12 mouse cellular contexts compared by ENCODE assay signal in the genomic region with DNA sequence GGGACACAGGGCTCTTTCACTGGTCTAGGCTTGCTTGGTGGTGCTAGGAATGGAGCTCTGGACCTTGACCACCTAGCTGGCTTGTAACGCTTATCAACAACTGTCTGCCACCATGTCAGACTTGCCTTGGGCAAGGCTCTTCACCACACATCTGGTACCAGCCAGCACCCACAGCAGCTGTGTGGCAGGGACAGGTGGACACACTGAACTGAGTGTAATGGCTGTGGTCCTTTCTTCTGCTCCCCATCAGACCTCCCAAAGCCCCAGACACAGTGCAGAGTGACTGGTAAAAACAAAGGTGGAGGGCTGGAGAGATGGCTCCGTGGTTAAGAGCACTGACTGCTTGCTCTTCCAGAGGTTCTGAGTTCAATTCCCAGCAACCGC. TPM values are rescaled to one million over a fixed set of nuclear protein-coding genes. Genes with fewer than 3 reads are reported as not detected.
A peak's percentile ranks its signal among the peaks of the same experiment; 100 is the strongest.
DNase-seq lines count a peak whose midpoint lies in the region; ATAC-seq and TF ChIP-seq lines count a peak whose summit lies in the region.
"Had no signal": no experiment of that assay in that cellular context is flagged by ENCODE, and none has a peak within 500 bp of the region (broad histone marks: within the 10 kb centered on the region; RNA-seq: fewer than 3 reads in every experiment).

No protein-coding gene starts in this region.

- H3K4me1 ChIP-seq in heart, embryonic 14.5 days (ENCODE audit: control insufficient read depth in 2 of 2, insufficient read depth in 2 of 2, low read length in 2 of 2) = peaks cover 25 to 36% of the 10 kb centered on the region in 2 experiments
- peaks cover 42% of the 10 kb centered on the region for H3K4me1 ChIP-seq in lung, embryonic 14.5 days (ENCODE audit: insufficient read depth)
- H3K4me1 ChIP-seq in intestine, embryonic 15.5 days (replicated peaks) = peaks cover 66% of the 10 kb centered on the region
- no peaks in the 10 kb centered on the region for H3K4me1 ChIP-seq in neural tube, embryonic 14.5 days (ENCODE audit: control insufficient read depth, insufficient read depth, low read length)

- H3K27me3 ChIP-seq in heart, embryonic 14.5 days (ENCODE audit: control insufficient read depth, insufficient read depth, low read length) = peaks cover 8% of the 10 kb centered on the region
- H3K27me3 ChIP-seq in lung, embryonic 14.5 days (ENCODE audit: insufficient read depth, low read length) = no peaks in the 10 kb centered on the region
- H3K27me3 ChIP-seq in intestine, embryonic 15.5 days (replicated peaks) = no peaks in the 10 kb centered on the region
- no peaks in the 10 kb centered on the region for H3K27me3 ChIP-seq in neural tube, embryonic 14.5 days (ENCODE audit: control insufficient read depth, insufficient read depth, low read length)

- peak overlapping the region in 1 of 2 experiments; percentile 87; a peak in 1 of 4 replicates for H3K27ac ChIP-seq in heart, embryonic 14.5 days (replicated peaks in 1 of 2; ENCODE audit: control insufficient read depth in 1 of 2, insufficient read depth in 1 of 2, low read depth in 2 of 2, low read length in 2 of 2)
- peak overlapping the region; percentile 97; the same call in 1 of the 2 replicates for H3K27ac ChIP-seq in lung, embryonic 14.5 days (ENCODE audit: low read depth)
- H3K27ac ChIP-seq in intestine, embryonic 15.5 days = peak overlapping the region; percentile 95; the same call in 1 of the 2 replicates
- no peak overlapping the region for H3K27ac ChIP-seq in neural tube, embryonic 14.5 days (ENCODE audit: low read depth, low read length)
- H3K27ac ChIP-seq: macrophage had no signal

- H3K9me3 ChIP-seq in heart, embryonic 14.5 days (ENCODE audit: control insufficient read depth, low read length) = no peaks in the 10 kb centered on the region
- H3K9me3 ChIP-seq in lung, embryonic 14.5 days (ENCODE audit: low read depth, low read length) = no peaks in the 10 kb centered on the region
- H3K9me3 ChIP-seq in intestine, embryonic 15.5 days = no peaks in the 10 kb centered on the region
- H3K9me3 ChIP-seq in neural tube, embryonic 14.5 days (ENCODE audit: control insufficient read depth, low read length) = no peaks in the 10 kb centered on the region
- H3K9me3 ChIP-seq: embryonic facial prominence, embryonic 15.5 days had no signal

- intact Hi-C loops in heart, postnatal 14 days (cut with DNase I) = no loop called here

- DNase-seq in heart, postnatal 14 days = no peak
- DNase-seq in lung, embryonic 14.5 days = no peak
- DNase-seq in lung, postnatal 36 days = no peak
- DNase-seq in right cerebral cortex, adult 2 months (ENCODE audit: low spot score in 2 of 2) = no peak
- DNase-seq in gastrocnemius, postnatal 10 days = no peak
- DNase-seq: adrenal gland, postnatal 14 days; cerebellum, adult 2 months had no signal

- H3K9ac ChIP-seq in heart, embryonic 14.5 days (ENCODE audit: low read length) = no peak overlapping the region
- H3K9ac ChIP-seq in lung, embryonic 14.5 days = no peak overlapping the region
- H3K9ac ChIP-seq in intestine, embryonic 15.5 days = no peak overlapping the region
- no peak overlapping the region for H3K9ac ChIP-seq in neural tube, embryonic 14.5 days (replicated peaks; ENCODE audit: low read depth, low read length)
- H3K9ac ChIP-seq: embryonic facial prominence, embryonic 15.5 days had no signal

- 72% methylated on average over 3 of the region's 3 CpGs for WGBS in heart, embryonic 14.5 days
- 77% methylated on average over 3 of the region's 3 CpGs for WGBS in lung, embryonic 14.5 days
- WGBS in intestine, embryonic 15.5 days = 85% methylated on average over 3 of the region's 3 CpGs
- 89% methylated on average over 3 of the region's 3 CpGs for WGBS in neural tube, embryonic 14.5 days

- no peak for ATAC-seq in heart, embryonic 14.5 days (ENCODE audit: insufficient number of reproducible peaks, insufficient read depth, low FRiP score, low read depth)
- ATAC-seq in lung, embryonic 14.5 days (ENCODE audit: insufficient read depth) = no peak
- no peak for ATAC-seq in intestine, embryonic 15.5 days
- no peak for ATAC-seq in neural tube, embryonic 14.5 days (ENCODE audit: low read depth)

- no peak for TF ChIP-seq CTCF in lung, embryonic 14.5 days (IDR thresholded peaks at IDR 0.05; ENCODE audit: low read depth)

- H3K36me3 ChIP-seq in heart, embryonic 14.5 days (ENCODE audit: control insufficient read depth, insufficient read depth, low read length) = no peaks in the 10 kb centered on the region; the same call in 1 of the 2 replicates
- H3K36me3 ChIP-seq in lung, embryonic 14.5 days (ENCODE audit: insufficient read depth) = no peaks in the 10 kb centered on the region
- no peaks in the 10 kb centered on the region for H3K36me3 ChIP-seq in intestine, embryonic 15.5 days
- no peaks in the 10 kb centered on the region for H3K36me3 ChIP-seq in neural tube, embryonic 14.5 days (ENCODE audit: control insufficient read depth, insufficient read depth, low read length)
- H3K36me3 ChIP-seq: embryonic facial prominence, embryonic 15.5 days had no signal

- peak overlapping the region; percentile 60; the same call in 1 of the 2 replicates for H3K4me2 ChIP-seq in heart, embryonic 14.5 days (ENCODE audit: low read length)
- H3K4me2 ChIP-seq in lung, embryonic 14.5 days = peak overlapping the region; percentile 57
- H3K4me2 ChIP-seq in intestine, embryonic 15.5 days (replicated peaks) = peak overlapping the region; percentile 58
- H3K4me2 ChIP-seq in neural tube, embryonic 14.5 days (ENCODE audit: low read depth, low read length) = 0 out of 2 replicates have a peak overlapping the region, but pooled peaks have one; percentile 12

- H3K4me3 ChIP-seq in heart, embryonic 14.5 days (ENCODE audit: control insufficient read depth in 1 of 2, insufficient read depth in 1 of 2, low read depth in 1 of 2, low read length in 2 of 2) = no peak overlapping the region
- no peak overlapping the region for H3K4me3 ChIP-seq in lung, embryonic 14.5 days (ENCODE audit: low read depth, low read length)
- H3K4me3 ChIP-seq in intestine, embryonic 15.5 days (replicated peaks) = no peak overlapping the region
- no peak overlapping the region for H3K4me3 ChIP-seq in neural tube, embryonic 14.5 days (ENCODE audit: low read depth, low read length)
- H3K4me3 ChIP-seq: embryonic facial prominence, embryonic 15.5 days had no signal

RNA-seq across cellular contexts. Expression of a gene that starts 17.9 kb away (rescaled TPM):
- polyA plus RNA-seq in heart, embryonic 14.5 days (2014; fragmentation: Nextera tagmentation; extraction: Ambion mirVana) = 0.12 and 0.32 TPM in 2 replicates
- total RNA-seq in heart, postnatal 14 days (2021) = under 1 TPM; 0.44 to 0.48 TPM
- polyA plus RNA-seq in lung, embryonic 14.5 days (2014; fragmentation: Nextera tagmentation; extraction: Ambion mirVana) = 0.63 and 0.77 TPM in 2 replicates
- 0.36 and 0.48 TPM in 2 replicates for polyA plus RNA-seq in intestine, embryonic 15.5 days (2015; fragmentation: Nextera tagmentation; extraction: Ambion mirVana)
- 0.52 and 0.77 TPM in 2 replicates for polyA plus RNA-seq in neural tube, embryonic 14.5 days (2014; fragmentation: Nextera tagmentation; extraction: Ambion mirVana)
- total RNA-seq in gastrocnemius, postnatal 10 days (2021) = under 1 TPM in 1 of 2 experiments, not detected in 1; 0.11 TPM

RNA-seq across cellular contexts. Expression of a gene that starts 28.7 kb away (rescaled TPM):
- polyA plus RNA-seq in heart, embryonic 14.5 days (2014; fragmentation: Nextera tagmentation; extraction: Ambion mirVana) = 0.15 and 0.18 TPM in 2 replicates
- total RNA-seq in heart, postnatal 14 days (2021) = under 1 TPM; 0.29 to 0.31 TPM
- 0.22 and 0.39 TPM in 2 replicates for polyA plus RNA-seq in lung, embryonic 14.5 days (2014; fragmentation: Nextera tagmentation; extraction: Ambion mirVana)
- 2.5 and 3.2 TPM in 2 replicates for polyA plus RNA-seq in intestine, embryonic 15.5 days (2015; fragmentation: Nextera tagmentation; extraction: Ambion mirVana)
- polyA plus RNA-seq in neural tube, embryonic 14.5 days (2014; fragmentation: Nextera tagmentation; extraction: Ambion mirVana) = 0.80 and 103 TPM in 2 replicates
- under 1 TPM; 0.09 TPM for total RNA-seq in gastrocnemius, postnatal 10 days (2021)
- polyA plus RNA-seq: macrophage had no signal

RNA-seq across cellular contexts. Expression of a gene that starts 30.5 kb away (rescaled TPM):
- 0.08 TPM in 1 of 2 replicates, not detected in the other for polyA plus RNA-seq in heart, embryonic 14.5 days (2014; fragmentation: Nextera tagmentation; extraction: Ambion mirVana)
- total RNA-seq in heart, postnatal 14 days (2021) = under 1 TPM; 0.24 TPM
- 0.05 TPM in 1 of 2 replicates, not detected in the other for polyA plus RNA-seq in lung, embryonic 14.5 days (2014; fragmentation: Nextera tagmentation; extraction: Ambion mirVana)
- polyA plus RNA-seq in intestine, embryonic 15.5 days (2015; fragmentation: Nextera tagmentation; extraction: Ambion mirVana) = 0.44 and 0.52 TPM in 2 replicates
- 0.27 and 3.1 TPM in 2 replicates for polyA plus RNA-seq in neural tube, embryonic 14.5 days (2014; fragmentation: Nextera tagmentation; extraction: Ambion mirVana)
- total RNA-seq in gastrocnemius, postnatal 10 days (2021) = under 1 TPM; 0.19 to 0.56 TPM
- polyA plus RNA-seq: macrophage had no signal

RNA-seq across cellular contexts. Expression of a gene that starts 57.8 kb away (rescaled TPM):
- polyA plus RNA-seq in heart, embryonic 14.5 days (2014; fragmentation: Nextera tagmentation; extraction: Ambion mirVana) = 16.2 and 17.0 TPM in 2 replicates
- 10 to 100 TPM; 25.5 to 32.4 TPM for total RNA-seq in heart, postnatal 14 days (2021)
- polyA plus RNA-seq in lung, embryonic 14.5 days (2014; fragmentation: Nextera tagmentation; extraction: Ambion mirVana) = 30.2 and 31.7 TPM in 2 replicates
- 22.6 and 29.5 TPM in 2 replicates for polyA plus RNA-seq in intestine, embryonic 15.5 days (2015; fragmentation: Nextera tagmentation; extraction: Ambion mirVana)
- polyA plus RNA-seq in neural tube, embryonic 14.5 days (2014; fragmentation: Nextera tagmentation; extraction: Ambion mirVana) = 3.6 and 9.1 TPM in 2 replicates
- 10 to 100 TPM; 19.6 to 19.7 TPM for total RNA-seq in gastrocnemius, postnatal 10 days (2021)
